Mouse (Mus musculus) heart, embryonic 10.5 days (tissue): ENCODE data around the gene Gk5. TPM values are rescaled to one million over a fixed set of nuclear protein-coding genes. Genes with fewer than 3 reads are reported as not detected.

ENCODE experiments used
- DNase-seq: peaks from one replicate; pipeline ENCODE4 v3.0.0-alpha.2; 2017; ENCODE audit warnings: low spot score
- H3K27ac ChIP-seq: fragments of 300-500 bp; sonication (generic); 2 replicates; pipeline ENCODE4 v1.5.1; 2016; ENCODE audit warnings: mild to moderate bottlenecking
- H3K27me3 ChIP-seq: fragments of 300-500 bp; sonication (generic); 2 replicates; pipeline ENCODE4 v1.6.1; 2016; ENCODE audit warnings: mild to moderate bottlenecking; ENCODE audit not compliant: poor library complexity, insufficient read depth, severe bottlenecking
- H3K36me3 ChIP-seq: fragments of 300-500 bp; sonication (generic); 2 replicates; pipeline ENCODE4 v1.6.1; 2016; ENCODE audit warnings: mild to moderate bottlenecking, moderate library complexity
- H3K4me1 ChIP-seq: fragments of 300-500 bp; sonication (generic); 2 replicates; pipeline ENCODE4 v1.6.1; 2016; ENCODE audit warnings: mild to moderate bottlenecking
- H3K4me3 ChIP-seq: fragments of 300-500 bp; sonication (generic); 2 replicates; pipeline ENCODE4 v1.5.1; 2016; ENCODE audit warnings: mild to moderate bottlenecking, moderate library complexity
- H3K9me3 ChIP-seq: fragments of 300-500 bp; sonication (generic); 2 replicates; pipeline ENCODE4 v1.6.1; 2016; ENCODE audit warnings: mild to moderate bottlenecking, moderate library complexity
- WGBS: fragments of 180-500 bp; shearing (Covaris S2); methylation state at CpG from one replicate; pipeline ENCODE4 v1.1.7; 2016; 5-methylcytosine and 5-hydroxymethylcytosine counted together
- polyA plus RNA-seq: library from polyadenylated mRNA; unstranded; fragments of >200 nt; fragmentation: Nextera tagmentation; extraction: Ambion mirVana; gene quantifications from 2 replicates; pipeline ENCODE4 v1.2.1, GENCODE M21; 2016

The Gk5 gene
- polyA plus RNA-seq, 1 experiment from 2014 or later = 3.9 TPM

GRCm38 (mm10) chr9:96127972-96128371 is 8.8 kb downstream of the Gk5 start:
- Histone ChIP-seq H3K9me3 (no peaks in the 10 kb centered on the region), H3K27me3 (no peaks in the 10 kb centered on the region), H3K36me3 (no peaks in the 10 kb centered on the region), H3K4me3 (no peak overlapping the region), H3K4me1 (no peaks in the 10 kb centered on the region), H3K27ac (no peak overlapping the region)
- WGBS = 72% methylated on average over 5 of the region's 5 CpGs
- no peak for DNase-seq

- 52% methylated on average over 4 of the region's 4 CpGs for WGBS
- no peaks in the 10 kb centered on the region for H3K36me3 ChIP-seq
- no peaks in the 10 kb centered on the region for H3K27me3 ChIP-seq
- 0 out of 2 replicates have a peak, but pooled peaks cover 3% of the 10 kb centered on the region for H3K4me1 ChIP-seq
- H3K27ac ChIP-seq = no peak overlapping the region
- no peak overlapping the region for H3K4me3 ChIP-seq
- no peak for DNase-seq
- H3K9me3 ChIP-seq = no peaks in the 10 kb centered on the region
Measured at GRCm38 (mm10) chr9:96132956-96133603, 13.9 kb downstream of the Gk5 start.

DNA sequence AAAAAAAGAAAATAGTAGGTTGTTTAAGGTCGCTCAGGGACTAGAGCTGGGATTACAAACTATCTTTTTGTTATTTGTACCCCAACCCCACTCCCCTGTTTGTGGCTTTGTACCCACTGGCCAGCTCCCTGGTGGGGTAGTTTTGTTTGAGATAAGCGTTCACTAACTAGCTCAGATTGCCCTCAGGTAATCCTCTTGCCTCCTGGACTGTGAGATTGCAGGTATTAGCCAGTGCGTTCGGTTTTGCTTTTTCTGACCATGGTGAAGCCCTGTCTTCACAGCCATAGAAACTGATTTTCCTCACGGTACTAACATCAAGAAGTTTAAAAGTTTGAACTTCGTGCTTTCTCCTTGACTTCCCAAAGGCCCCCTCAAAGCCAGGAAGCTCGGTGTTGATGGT is 15.3 kb downstream of the Gk5 start:
- 80% methylated on average over 7 of the region's 7 CpGs for WGBS

GRCm38 (mm10) chr9:96134916-96135315 is 15.8 kb downstream of the Gk5 start:
- no peak for DNase-seq
- Histone ChIP-seq H3K36me3 (peaks cover 4% of the 10 kb centered on the region; the same call in 1 of the 2 replicates), H3K4me1 (0 out of 2 replicates have a peak, but pooled peaks cover 3% of the 10 kb centered on the region), H3K4me3 (no peak overlapping the region), H3K27me3 (no peaks in the 10 kb centered on the region), H3K27ac (no peak overlapping the region), H3K9me3 (no peaks in the 10 kb centered on the region)
- WGBS = 54% methylated on average over 8 of the region's 8 CpGs

More for the DNA sequence above, 15.3 kb downstream of the Gk5 start:
- Histone ChIP-seq H3K9me3 (no peaks in the 10 kb centered on the region), H3K4me1 (0 out of 2 replicates have a peak, but pooled peaks cover 3% of the 10 kb centered on the region), H3K4me3 (no peak overlapping the region), H3K27me3 (no peaks in the 10 kb centered on the region), H3K27ac (no peak overlapping the region), H3K36me3 (peaks cover 4% of the 10 kb centered on the region; the same call in 1 of the 2 replicates)
- DNase-seq = no peak

DNA sequence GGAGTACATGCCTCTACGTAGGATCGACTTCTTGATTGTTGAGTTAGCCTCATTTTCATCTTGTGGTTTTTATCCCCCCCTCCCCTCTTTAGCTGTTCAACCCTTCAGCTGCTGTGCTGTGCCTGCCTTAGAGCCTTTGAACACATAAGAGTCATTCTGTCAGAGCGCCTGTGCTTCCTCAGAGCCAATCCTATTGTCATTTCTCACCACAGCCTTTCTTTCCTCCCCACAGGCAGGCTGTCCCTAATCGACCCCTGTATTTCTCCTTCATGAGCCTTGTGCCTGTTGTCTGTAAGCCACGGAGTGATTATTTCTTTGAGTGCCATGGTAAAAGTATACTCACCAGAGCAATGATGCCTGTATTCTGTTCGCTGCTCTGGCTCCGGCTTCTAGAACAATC is 16.3 kb downstream of the Gk5 start:
- DNase-seq = no peak
- no peaks in the 10 kb centered on the region for H3K27me3 ChIP-seq
- H3K9me3 ChIP-seq = no peaks in the 10 kb centered on the region
- no peak overlapping the region for H3K27ac ChIP-seq
- H3K36me3 ChIP-seq = peaks cover 4% of the 10 kb centered on the region; the same call in 1 of the 2 replicates
- 0 out of 2 replicates have a peak, but pooled peaks cover 3% of the 10 kb centered on the region for H3K4me1 ChIP-seq
- WGBS = 73% methylated on average over 7 of the region's 7 CpGs
- H3K4me3 ChIP-seq = no peak overlapping the region

DNA sequence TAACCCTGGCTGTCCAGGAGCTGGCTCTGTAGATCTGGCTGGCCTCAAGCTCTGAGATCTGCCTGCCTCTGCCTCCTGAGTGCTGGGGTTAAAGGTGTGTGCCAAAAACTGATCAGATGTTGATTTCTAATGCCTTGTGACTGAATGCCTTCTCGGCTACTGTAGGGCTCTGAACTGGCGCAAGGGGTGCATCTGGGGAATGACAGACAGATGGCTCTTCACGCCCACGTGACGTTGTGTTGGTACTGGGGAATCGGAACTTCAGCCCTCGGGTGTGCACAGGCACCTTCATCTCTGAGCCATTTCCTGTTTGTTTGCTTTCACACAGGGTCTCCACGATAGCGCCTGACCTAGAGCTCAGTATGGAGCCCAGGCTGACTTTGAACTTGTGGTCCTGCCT is 19.8 kb downstream of the Gk5 start:
- 90% methylated on average over 9 of the region's 9 CpGs for WGBS
- Histone ChIP-seq H3K9me3 (no peaks in the 10 kb centered on the region), H3K27ac (no peak overlapping the region), H3K4me3 (no peak overlapping the region), H3K4me1 (0 out of 2 replicates have a peak, but pooled peaks cover 3% of the 10 kb centered on the region), H3K27me3 (no peaks in the 10 kb centered on the region), H3K36me3 (peaks cover 8% of the 10 kb centered on the region)
- DNase-seq = no peak

- Histone ChIP-seq H3K36me3 (peaks cover 8% of the 10 kb centered on the region), H3K27me3 (no peaks in the 10 kb centered on the region), H3K27ac (no peak overlapping the region), H3K4me3 (no peak overlapping the region), H3K9me3 (no peaks in the 10 kb centered on the region), H3K4me1 (0 out of 2 replicates have a peak, but pooled peaks cover 2% of the 10 kb centered on the region)
- DNase-seq = no peak
- 37% methylated on average over 5 of the region's 5 CpGs for WGBS
Measured at GRCm38 (mm10) chr9:96139876-96140275, 20.7 kb downstream of the Gk5 start.

- WGBS = 62% methylated on average over 7 of the region's 7 CpGs
- Histone ChIP-seq H3K27ac (no peak overlapping the region), H3K4me1 (no peaks in the 10 kb centered on the region), H3K4me3 (no peak overlapping the region), H3K27me3 (no peaks in the 10 kb centered on the region), H3K36me3 (peaks cover 12% of the 10 kb centered on the region), H3K9me3 (no peaks in the 10 kb centered on the region)
- DNase-seq = no peak
Measured at GRCm38 (mm10) chr9:96140931-96141330, 21.8 kb downstream of the Gk5 start.

DNA sequence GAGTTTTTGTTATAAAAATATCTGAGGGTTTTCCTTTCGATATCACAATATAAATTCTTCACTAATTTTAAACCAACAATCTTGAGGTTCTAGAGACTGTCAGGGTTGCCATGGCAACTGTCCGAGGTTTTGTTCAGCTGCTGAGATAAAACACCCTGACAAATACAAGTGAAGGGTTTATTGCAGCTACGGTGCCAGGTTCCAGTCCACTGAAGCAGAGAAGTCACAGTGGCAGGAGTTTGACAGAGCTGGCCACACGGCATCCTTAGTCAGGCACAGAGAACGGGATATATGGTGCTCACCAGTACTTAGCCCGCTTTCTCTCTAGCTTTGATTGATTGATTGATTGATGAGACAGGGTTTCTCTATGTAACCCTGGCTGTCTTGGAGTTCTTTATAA is 23.3 kb downstream of the Gk5 start:
- Histone ChIP-seq H3K27me3 (no peaks in the 10 kb centered on the region), H3K4me1 (no peaks in the 10 kb centered on the region), H3K4me3 (no peak overlapping the region), H3K9me3 (no peaks in the 10 kb centered on the region), H3K27ac (no peak overlapping the region), H3K36me3 (peaks cover 26% of the 10 kb centered on the region)
- 80% methylated on average over 6 of the region's 6 CpGs for WGBS
- no peak for DNase-seq

DNA sequence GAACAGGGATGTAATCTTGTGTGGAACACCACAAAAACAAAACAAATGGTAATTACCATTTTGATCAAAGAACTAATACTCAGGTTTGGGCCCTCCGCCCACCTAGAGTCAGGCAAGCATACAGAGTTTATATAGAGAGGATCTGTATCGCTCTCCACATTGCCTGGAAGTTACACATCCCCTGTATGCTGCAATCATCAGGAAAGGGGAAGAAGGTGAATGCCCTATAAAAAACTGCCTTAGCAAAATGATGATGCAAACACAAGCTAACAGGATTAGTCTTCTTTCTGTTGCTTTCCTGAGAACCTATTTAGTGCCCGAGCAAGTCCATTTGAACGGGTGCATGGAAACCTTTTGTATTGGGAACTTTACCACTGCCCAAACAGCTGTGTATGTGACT is 24.5 kb downstream of the Gk5 start:
- H3K27ac ChIP-seq = no peak overlapping the region
- DNase-seq = no peak
- H3K9me3 ChIP-seq = no peaks in the 10 kb centered on the region
- no peaks in the 10 kb centered on the region for H3K27me3 ChIP-seq
- WGBS = 90% methylated on average over 4 of the region's 4 CpGs
- peaks cover 30% of the 10 kb centered on the region for H3K36me3 ChIP-seq
- H3K4me3 ChIP-seq = no peak overlapping the region
- no peaks in the 10 kb centered on the region for H3K4me1 ChIP-seq

GRCm38 (mm10) chr9:96144883-96145282 is 25.7 kb downstream of the Gk5 start:
- peaks cover 26% of the 10 kb centered on the region for H3K36me3 ChIP-seq
- no peak for DNase-seq
- no peaks in the 10 kb centered on the region for H3K4me1 ChIP-seq
- H3K27me3 ChIP-seq = no peaks in the 10 kb centered on the region
- H3K27ac ChIP-seq = no peak overlapping the region
- no peak overlapping the region for H3K4me3 ChIP-seq
- H3K9me3 ChIP-seq = no peaks in the 10 kb centered on the region

- no peak overlapping the region for H3K4me3 ChIP-seq
- H3K27me3 ChIP-seq = no peaks in the 10 kb centered on the region
- WGBS = 89% methylated on average over 7 of the region's 7 CpGs
- H3K9me3 ChIP-seq = no peaks in the 10 kb centered on the region
- H3K4me1 ChIP-seq = no peaks in the 10 kb centered on the region
- peaks cover 21% of the 10 kb centered on the region for H3K36me3 ChIP-seq
- DNase-seq = no peak
- H3K27ac ChIP-seq = no peak overlapping the region
Measured at GRCm38 (mm10) chr9:96152801-96153200, 33.6 kb downstream of the Gk5 start.

DNA sequence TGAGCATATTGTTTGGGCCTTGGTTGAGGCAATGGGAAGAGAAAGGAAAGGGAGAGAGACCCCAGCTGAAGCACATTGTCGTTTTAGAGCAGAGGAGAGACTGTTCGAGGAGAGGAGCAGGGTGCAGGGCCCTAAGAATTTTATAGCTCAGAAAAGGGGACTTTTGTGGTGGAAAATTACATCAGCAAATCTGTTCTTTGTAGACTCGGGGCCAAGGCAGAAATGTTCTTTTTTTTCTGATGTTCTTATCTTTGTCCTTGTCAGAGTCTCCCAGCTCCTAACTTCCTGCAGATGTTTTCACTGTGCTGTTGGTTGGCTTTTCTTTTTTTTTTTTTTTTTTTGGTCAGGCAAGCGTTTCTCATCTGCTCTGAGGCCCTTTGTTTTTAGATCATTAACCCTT is 39.3 kb downstream of the Gk5 start:
- no peak for DNase-seq
- H3K9me3 ChIP-seq = no peaks in the 10 kb centered on the region
- no peak overlapping the region for H3K4me3 ChIP-seq
- peaks cover 10% of the 10 kb centered on the region; the same call in 1 of the 2 replicates for H3K4me1 ChIP-seq
- H3K27me3 ChIP-seq = no peaks in the 10 kb centered on the region
- H3K27ac ChIP-seq = 0 out of 2 replicates have a peak overlapping the region, but pooled peaks have one; percentile 49
- peaks cover 19% of the 10 kb centered on the region; the same call in 1 of the 2 replicates for H3K36me3 ChIP-seq
- 22% methylated on average over 4 of the region's 4 CpGs for WGBS

DNA sequence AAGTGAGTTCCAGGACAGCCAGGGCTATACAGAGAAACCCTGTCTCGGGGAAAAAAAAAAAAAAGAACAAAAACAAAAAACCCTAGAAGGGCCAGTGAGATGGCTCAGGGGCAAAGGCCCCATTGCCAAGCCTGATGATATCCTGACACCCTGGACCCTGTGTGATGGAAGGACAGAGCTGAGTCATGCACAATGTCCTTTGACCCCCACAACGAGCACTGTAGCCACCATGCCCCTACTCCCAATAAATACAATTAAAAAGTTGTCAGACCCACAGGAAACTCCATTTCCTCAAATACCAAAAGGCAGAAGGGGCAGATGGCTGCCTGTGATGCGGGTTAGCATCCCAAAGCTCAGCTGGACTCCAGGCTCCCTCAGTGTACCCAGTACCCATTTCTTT is 39.9 kb downstream of the Gk5 start:
- DNase-seq = no peak
- Histone ChIP-seq H3K27ac (no peak overlapping the region), H3K27me3 (no peaks in the 10 kb centered on the region), H3K4me3 (no peak overlapping the region), H3K4me1 (peaks cover 10% of the 10 kb centered on the region; the same call in 1 of the 2 replicates), H3K36me3 (peaks cover 16% of the 10 kb centered on the region; the same call in 1 of the 2 replicates), H3K9me3 (no peaks in the 10 kb centered on the region)
- 64% methylated on average over 3 of the region's 3 CpGs for WGBS
